Mouse (Mus musculus) WW6 (cell line): ENCODE results near the gene Hecw1.

ENCODE experiments used
- DNase-seq: peaks from one replicate; pipeline ENCODE4 v3.0.0-alpha.2; 2013; ENCODE audit warnings: low read depth, low spot score

Gene Hecw1

DNA sequence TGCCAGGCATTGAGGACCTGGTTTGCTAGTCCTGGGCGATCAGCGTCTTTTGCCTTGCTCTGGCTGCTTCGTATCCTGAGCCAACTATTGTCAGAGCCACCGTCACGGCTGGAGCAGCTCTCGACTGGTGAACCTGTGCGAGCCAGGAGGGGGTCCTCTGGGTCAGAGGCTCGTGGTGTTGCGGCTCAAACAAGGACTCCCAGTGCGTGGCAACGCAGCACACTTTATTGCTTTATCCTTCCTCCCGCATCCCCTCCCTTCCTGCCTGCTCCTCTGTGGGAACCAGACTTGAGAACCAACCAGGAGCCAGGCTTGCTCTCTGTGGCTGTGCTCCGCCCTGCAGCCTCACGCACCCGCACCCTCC is at the start of gene Hecw1:
Gene Hecw1 (minus strand): TSS at position 323 of the 364 bp plus-strand sequence.
- DNase-seq, result no peak

DNA sequence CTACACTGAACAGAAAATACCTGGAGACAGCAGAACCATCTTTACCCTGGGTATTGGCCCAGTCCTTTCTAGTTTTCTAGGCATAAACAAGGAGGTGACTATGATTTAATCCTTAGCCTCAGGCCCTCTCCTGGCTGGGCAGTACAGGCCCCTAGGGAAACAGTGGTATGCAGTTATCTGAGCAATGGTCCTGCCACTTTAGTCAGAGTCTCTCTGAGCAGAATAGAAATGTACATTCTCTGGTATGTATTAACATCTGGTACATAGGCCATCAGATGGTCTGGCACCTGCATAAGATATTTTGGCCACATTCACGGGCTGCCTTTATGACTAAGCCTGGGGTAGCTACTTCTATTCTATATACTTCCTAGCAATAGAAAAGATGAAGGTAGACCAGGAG is 38.3 kb upstream of the Hecw1 start:
- no peak for DNase-seq

DNA sequence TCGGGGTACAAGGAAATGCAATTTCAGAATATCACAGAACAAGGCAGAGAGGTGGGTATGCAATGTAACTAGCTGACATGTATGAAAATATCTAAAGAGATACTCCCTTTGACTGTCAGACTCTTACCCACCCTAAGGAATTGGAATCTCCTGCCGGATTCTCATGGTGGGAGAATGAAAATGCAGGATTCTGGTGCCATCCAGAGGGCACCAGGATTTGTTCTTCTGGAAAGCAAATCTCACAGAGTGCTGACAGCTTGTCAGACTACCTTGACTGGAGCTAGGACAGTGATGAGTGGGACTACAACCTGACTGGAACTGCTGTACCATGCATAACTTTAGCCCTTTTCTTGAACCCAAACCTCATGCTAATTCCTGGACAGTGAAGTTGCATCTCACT is 29.6 kb upstream of the Hecw1 start:
- no peak for DNase-seq

DNA sequence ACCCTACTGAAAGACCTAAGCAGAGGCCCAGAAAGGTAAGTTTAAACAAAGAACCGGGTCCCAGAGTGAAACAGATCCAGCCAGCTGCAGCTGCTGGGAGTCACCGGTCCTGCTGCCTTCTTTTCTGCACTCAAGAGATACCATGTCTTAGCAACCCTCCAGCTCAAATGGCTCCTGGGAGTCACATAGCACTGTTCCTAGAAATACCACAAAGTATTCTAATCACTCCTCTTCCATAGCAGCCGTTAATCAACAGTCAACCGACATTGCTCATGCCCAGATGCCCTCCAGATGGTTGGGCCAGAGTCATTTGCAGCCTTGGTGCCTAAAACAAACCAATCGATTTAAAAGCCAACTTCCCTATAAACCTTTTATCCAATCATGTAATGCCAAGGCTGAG is 19.8 kb upstream of the Hecw1 start:
- no peak for DNase-seq

DNA sequence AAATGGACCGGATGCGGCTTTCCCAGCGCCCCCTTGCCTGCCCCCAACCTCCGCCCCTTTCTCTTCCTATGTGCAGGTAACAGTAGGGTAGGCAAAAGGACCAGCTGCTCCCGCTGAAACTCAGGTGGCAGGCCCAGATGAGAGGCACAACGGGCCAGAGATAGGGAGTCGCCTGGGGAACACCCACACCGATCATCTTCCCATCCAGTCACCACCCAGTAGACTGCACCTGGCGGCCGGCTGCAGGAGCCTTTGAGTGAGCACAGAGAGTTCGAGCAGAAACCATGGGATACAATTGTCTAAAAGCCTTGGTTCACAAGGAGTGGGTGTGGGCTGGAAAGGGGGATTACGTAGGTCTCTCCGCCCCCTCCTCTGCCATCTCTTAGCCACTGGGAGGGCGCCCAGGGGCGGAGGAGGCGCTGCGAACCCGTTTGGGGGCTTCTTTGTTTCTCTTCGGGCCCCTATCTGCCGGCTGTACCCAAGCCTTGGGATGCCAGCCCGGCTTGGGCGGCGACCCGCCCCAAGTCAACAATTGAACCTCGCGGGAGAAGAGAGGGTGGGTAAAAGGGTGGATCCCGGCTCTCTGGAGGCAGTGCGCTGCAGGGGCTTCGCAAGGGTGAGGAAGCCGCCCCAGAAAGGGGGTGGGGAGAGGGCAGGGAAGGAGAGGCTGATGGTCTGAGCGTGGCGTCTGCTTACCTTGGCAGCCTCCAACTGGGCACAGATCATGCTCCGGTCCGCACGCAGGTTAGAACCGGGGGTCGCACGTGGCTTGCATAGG is 711 bp downstream of the Hecw1 start:
- DNase-seq, result peak; percentile 48

DNA sequence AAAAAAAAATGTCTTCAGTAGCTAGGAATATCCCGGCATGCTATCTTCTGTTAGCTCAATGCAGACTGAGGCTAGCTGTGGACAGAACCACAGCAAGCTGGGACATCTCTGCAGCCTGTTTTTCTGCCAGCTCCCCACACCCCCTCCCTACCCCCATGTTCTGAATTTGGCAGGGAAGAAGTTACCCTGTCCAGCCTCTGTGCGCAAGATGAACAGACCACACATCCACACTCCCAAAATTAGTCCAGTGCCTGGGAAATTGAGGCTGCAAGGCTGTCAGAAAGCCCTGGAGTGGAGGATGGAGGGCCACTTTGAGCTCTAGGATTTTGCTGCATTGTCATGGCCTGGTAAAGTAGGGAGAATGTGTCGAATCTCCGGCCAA is 1.3 kb downstream of the Hecw1 start:
- peak; percentile 1 for DNase-seq

GRCm38 (mm10) chr13:14519605-14520004 is 3.4 kb downstream of the Hecw1 start:
- no peak for DNase-seq

DNA sequence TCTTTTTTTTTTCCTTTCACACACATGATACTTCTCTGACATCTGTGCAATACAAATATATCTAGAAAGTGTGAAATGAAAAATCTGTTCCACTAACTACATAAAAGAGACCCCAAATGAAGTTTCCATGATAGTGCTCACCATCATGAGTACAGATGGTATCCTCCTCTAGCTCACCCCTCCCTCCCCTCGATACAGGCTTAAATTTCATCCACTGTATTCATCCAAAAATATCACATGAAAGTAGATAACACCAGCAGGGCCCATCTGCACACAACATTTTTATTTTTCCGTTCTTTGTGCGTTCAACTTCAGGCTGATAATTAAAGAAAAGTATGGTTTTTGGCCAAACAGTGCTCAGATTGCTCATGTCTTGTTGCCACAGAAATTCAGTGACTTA is 5.5 kb downstream of the Hecw1 start:
- no peak for DNase-seq

GRCm38 (mm10) chr13:14515106-14515505 is 7.9 kb downstream of the Hecw1 start:
- no peak for DNase-seq

- DNase-seq, result no peak
Observed at GRCm38 (mm10) chr13:14513934-14514333, 9.1 kb downstream of the Hecw1 start.

DNA sequence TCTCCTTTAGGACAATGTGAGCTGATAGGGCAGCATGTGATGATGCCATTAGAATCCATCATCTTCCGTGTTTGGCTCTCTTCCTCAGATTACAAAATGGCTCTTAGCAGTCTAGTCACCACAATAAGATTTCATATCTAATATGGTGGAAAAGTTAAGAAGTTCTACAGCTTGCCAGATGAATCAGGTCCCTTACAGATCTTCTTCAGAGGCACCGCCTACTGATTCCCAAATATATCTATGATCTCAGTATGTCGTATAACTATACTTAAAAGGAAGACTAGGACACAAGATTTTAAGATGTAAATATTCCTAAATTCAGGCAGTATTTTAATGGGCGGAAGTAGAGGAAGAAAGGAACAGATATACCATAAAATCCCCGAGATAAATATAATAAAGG is 16.3 kb downstream of the Hecw1 start:
- no peak for DNase-seq

DNA sequence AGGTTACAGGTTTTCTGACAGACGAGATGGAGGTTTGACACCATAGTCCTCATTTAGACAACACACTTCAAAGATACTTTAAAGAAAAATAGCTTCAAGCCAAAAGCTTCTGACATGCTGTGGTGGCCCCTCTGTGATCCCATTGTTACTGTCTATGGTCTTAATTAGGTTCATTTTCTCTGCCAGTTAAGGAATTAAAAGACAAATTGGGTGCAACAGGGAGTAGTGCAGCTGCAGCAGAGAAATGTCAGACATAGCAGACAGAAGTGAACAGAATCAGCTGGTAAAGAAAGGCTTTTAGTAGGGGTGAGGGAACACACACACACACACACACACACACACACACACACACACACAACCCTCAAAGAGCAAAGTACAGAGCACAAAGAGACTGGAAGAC is 22.8 kb downstream of the Hecw1 start:
- DNase-seq, result no peak

- no peak for DNase-seq
Observed at GRCm38 (mm10) chr13:14498780-14499179, 24.2 kb downstream of the Hecw1 start.

DNA sequence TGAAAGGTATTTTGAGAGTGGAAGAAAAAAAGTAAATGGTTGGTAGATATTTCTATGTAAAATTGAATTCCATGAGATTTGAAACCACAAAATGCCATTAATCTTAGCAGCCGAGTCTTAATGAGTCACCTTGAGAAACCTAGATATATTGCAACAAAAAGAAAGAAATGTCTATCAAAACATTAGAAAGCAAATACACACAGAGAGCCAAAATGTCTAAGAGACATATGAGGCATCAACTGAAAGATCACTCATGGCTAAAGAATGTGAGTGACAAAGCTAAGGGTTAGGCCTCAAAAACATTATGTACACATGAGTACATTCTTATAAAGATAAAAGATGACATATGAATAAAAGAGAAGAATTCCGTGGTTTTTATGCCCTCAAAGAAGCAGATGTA is 26.1 kb downstream of the Hecw1 start:
- DNase-seq, result no peak

DNA sequence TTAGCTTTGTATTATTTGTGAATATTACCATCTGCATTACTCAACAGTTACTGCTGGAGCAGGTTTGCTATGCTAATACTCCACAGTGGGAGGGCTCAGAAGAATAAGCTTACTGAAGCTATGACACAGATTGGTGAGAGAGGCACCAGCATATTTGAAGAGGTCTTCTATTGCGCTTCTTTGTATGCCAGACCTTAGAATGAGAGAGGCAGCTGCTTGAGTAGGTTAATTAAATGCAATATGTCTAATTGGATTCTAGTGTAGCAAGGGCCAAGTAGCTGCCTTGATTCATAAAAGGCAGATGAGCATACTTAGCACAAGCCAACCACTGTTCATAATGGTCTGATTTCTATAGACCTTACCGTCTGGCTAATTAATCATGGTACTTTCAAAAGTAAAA is 35.2 kb downstream of the Hecw1 start:
- no peak for DNase-seq

DNA sequence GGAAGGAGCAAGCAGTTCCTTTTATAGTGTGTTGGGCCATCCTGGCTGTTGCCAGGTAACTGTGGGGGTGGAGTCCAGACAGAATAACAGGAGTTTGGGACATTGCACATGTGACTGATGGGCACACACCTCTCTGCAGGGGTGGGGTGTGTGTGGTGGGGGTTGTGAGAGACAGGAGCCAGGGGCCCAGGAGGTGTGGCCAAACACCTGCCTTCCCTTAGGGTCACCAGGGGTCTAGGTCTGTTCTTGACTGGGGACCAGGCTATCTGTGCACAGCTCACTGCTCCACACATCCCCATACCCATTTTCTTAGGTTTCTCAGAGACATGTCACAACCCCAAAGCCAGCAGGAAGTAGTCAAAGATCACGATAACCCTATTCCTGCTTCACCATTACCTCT is 51.9 kb downstream of the Hecw1 start:
- no peak for DNase-seq

- DNase-seq, result no peak
Observed at GRCm38 (mm10) chr13:14467517-14467916, 55.5 kb downstream of the Hecw1 start.

DNA sequence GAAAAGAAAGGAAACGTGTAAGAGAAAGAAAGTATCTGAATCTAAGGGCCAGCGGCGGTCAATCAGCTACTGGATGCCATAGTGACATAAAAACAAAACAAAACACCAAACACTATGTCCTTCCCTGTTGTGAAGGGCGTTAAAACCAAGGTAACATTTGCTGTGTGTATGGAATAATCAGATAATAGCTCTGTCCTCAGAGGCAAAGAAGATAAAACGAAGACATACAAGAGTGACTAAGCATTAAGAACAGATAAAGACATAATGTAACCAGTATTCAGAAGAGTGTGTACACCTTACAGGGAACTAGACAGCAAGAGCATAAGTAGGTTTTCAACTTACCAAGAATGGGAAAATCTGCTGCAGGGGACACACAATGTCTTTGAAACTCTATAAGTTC is 62.0 kb downstream of the Hecw1 start:
- DNase-seq, result no peak

- DNase-seq, result no peak
Observed at GRCm38 (mm10) chr13:14457043-14457442, 66.0 kb downstream of the Hecw1 start.

DNA sequence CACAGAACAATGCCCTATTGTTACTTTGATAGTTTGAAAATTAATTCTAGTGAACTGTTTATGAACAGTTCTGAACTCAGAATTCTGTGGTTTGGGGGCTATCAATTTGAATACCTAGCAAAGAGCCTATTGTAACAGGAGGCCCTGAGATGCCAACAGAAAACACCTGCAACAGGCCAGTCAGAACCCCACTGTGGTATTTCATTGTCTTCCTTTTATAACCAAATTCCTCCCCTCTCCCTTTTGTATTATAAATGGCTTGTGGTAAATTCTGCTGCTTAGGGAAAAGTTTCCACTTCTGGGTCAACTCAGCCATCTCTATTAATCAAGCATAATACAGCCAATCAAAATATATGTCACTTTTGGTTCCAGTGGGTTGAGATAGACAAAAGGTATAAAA is 83.5 kb downstream of the Hecw1 start:
- DNase-seq, result no peak

DNA sequence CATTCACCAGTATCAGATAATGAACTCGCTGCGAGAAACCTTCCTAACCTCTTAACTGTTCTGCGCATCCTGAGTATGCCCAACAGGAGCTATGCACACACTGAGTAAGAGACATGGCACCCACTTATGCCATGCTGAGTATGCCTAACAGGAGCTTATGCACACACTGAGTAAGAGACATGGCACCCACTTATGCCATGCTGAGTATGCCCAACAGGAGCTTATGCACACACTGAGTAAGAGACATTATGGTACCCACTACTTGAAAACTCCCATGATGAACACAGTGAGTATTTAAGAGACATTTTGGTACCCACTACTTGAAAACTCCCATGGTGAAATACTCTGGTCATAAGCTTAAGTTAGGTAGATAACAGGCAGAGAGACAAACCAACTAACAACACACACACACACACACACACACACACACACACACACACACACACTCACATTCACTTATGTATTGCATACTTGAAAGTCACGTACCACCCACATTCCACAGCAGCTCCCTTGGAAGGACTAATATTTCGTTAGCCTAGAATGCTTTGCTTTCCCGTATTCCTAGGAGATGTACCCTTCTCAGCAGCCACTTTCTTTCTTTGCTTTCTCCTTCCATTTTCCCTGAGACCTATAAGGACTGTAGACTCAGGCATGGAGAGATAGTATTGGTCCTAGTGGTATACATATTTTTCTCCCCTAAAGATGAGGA is 94.0 kb downstream of the Hecw1 start:
- no peak for DNase-seq

- no peak for DNase-seq
Observed at GRCm38 (mm10) chr13:14424836-14425235, 98.2 kb downstream of the Hecw1 start.

DNA sequence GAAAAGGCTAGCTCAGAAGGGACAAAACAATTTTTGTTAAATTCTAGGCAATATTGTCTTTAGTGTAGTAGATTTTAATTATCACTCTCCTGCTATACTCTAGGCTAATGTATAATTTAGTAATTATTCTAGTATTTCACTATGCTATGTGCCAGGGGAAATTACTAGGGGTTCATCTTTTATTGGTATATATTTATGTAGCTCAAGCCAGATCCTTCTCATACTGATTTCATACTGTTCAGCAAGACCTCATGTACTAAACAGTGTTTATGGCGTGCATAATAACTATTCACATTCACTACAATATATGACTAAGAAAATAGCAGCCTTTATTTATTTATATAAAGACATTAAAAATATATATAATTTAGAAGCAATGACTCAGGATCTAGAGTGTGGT is 109.6 kb downstream of the Hecw1 start:
- no peak for DNase-seq
